Comparison of ENCODE assay signal across 20 mouse cellular contexts in genomic region chr10:26639118-26639517, GRCm38 (mm10).
DNase-seq lines count a peak whose midpoint lies in the region; ATAC-seq and TF ChIP-seq lines count a peak whose summit lies in the region.
"Had no signal": no experiment of that assay in that cellular context is flagged by ENCODE, and none has a peak within 500 bp of the region (broad histone marks: within the 10 kb centered on the region; RNA-seq: fewer than 3 reads in every experiment).

No protein-coding gene starts in this region.

- no peak overlapping the region for H3K4me3 ChIP-seq in forebrain, embryonic 16.5 days (replicated peaks; ENCODE audit: low read length)
- H3K4me3 ChIP-seq in forebrain, embryonic 10.5 days: no peak overlapping the region
- no peak overlapping the region for H3K4me3 ChIP-seq in midbrain, embryonic 14.5 days (replicated peaks; ENCODE audit: low read depth, low read length)
- no peak overlapping the region for H3K4me3 ChIP-seq in midbrain, embryonic 11.5 days (ENCODE audit: low read depth, low read length)
- H3K4me3 ChIP-seq: embryonic facial prominence, embryonic 13.5 days; heart, adult 2 months; heart, embryonic 15.5 days had no signal

- no peaks in the 10 kb centered on the region for H3K4me1 ChIP-seq in forebrain, embryonic 16.5 days (replicated peaks; ENCODE audit: control insufficient read depth, insufficient read depth, low read length)
- H3K4me1 ChIP-seq in forebrain, embryonic 10.5 days: no peaks in the 10 kb centered on the region
- H3K4me1 ChIP-seq in midbrain, embryonic 14.5 days (ENCODE audit: control insufficient read depth, insufficient read depth, low read length): no peaks in the 10 kb centered on the region
- no peaks in the 10 kb centered on the region for H3K4me1 ChIP-seq in midbrain, embryonic 11.5 days (ENCODE audit: control insufficient read depth, insufficient read depth, low read length)
- H3K4me1 ChIP-seq: embryonic facial prominence, embryonic 13.5 days; heart, embryonic 15.5 days had no signal

- ATAC-seq in forebrain, embryonic 16.5 days: peak; percentile 64
- ATAC-seq in midbrain, embryonic 14.5 days (ENCODE audit: low FRiP score, low TSS enrichment): peak; percentile 34; the same call in 1 of the 2 replicates
- ATAC-seq in midbrain, embryonic 11.5 days (ENCODE audit: low FRiP score): no peak
- ATAC-seq: hindbrain, embryonic 16.5 days had no signal

- no peak for TF ChIP-seq POLR2A in brain, embryonic 14.5 days (IDR thresholded peaks at IDR 0.05; ENCODE audit: borderline replicate concordance, extremely low read depth, insufficient read depth, insufficient read length, poor library complexity, severe bottlenecking)

- 52% methylated on average over 3 of the region's 3 CpGs for WGBS in forebrain, embryonic 16.5 days
- 94% methylated on average over 3 of the region's 3 CpGs for WGBS in forebrain, embryonic 10.5 days
- WGBS in midbrain, embryonic 14.5 days: 33% methylated on average over 3 of the region's 3 CpGs
- 80% methylated on average over 3 of the region's 3 CpGs for WGBS in midbrain, embryonic 11.5 days

- no peaks in the 10 kb centered on the region for H3K36me3 ChIP-seq in forebrain, embryonic 16.5 days (ENCODE audit: control insufficient read depth, insufficient read depth)
- no peaks in the 10 kb centered on the region for H3K36me3 ChIP-seq in forebrain, embryonic 10.5 days (replicated peaks)
- no peaks in the 10 kb centered on the region for H3K36me3 ChIP-seq in midbrain, embryonic 14.5 days (ENCODE audit: control insufficient read depth, insufficient read depth, low read length)
- no peaks in the 10 kb centered on the region for H3K36me3 ChIP-seq in midbrain, embryonic 11.5 days (ENCODE audit: control insufficient read depth, insufficient read depth, low read length)
- H3K36me3 ChIP-seq: embryonic facial prominence, embryonic 13.5 days; heart, embryonic 15.5 days had no signal

- no peak overlapping the region for H3K9ac ChIP-seq in forebrain, embryonic 16.5 days (replicated peaks; ENCODE audit: low read depth, low read length)
- H3K9ac ChIP-seq in midbrain, embryonic 14.5 days (replicated peaks; ENCODE audit: low read length): no peak overlapping the region
- H3K9ac ChIP-seq in midbrain, embryonic 11.5 days (ENCODE audit: low read length): no peak overlapping the region
- H3K9ac ChIP-seq: embryonic facial prominence, embryonic 13.5 days; heart, embryonic 15.5 days had no signal

- DNase-seq in forebrain, embryonic 10.5 days (ENCODE audit: extremely low spot score, low spot score): no peak
- peak; percentile 12 for DNase-seq in midbrain, embryonic 14.5 days
- no peak for DNase-seq in midbrain, embryonic 11.5 days (ENCODE audit: low spot score, missing footprints)
- DNase-seq in brain, embryonic 14.5 days (ENCODE audit: low read depth): peak; percentile 30
- peak; percentile 37 for DNase-seq in retina, embryonic 14.5 days (ENCODE audit: low spot score)
- no peak for DNase-seq in urinary bladder, postnatal 36 days (ENCODE audit: low spot score in 2 of 2)
- DNase-seq: adrenal gland, adult 8-10 months; adrenal gland, postnatal 36 days; cerebellum, adult 11 months; cerebellum, adult 9-10 months; cerebellum, postnatal 25 days; gastrocnemius, postnatal 14 days; heart, adult 2 months; heart, postnatal 14 days; kidney, adult 11 months had no signal

- no peak overlapping the region for H3K27ac ChIP-seq in forebrain, embryonic 16.5 days (ENCODE audit: low read length)
- no peak overlapping the region for H3K27ac ChIP-seq in forebrain, embryonic 10.5 days
- H3K27ac ChIP-seq in midbrain, embryonic 14.5 days (replicated peaks; ENCODE audit: low read depth, low read length): no peak overlapping the region
- H3K27ac ChIP-seq in midbrain, embryonic 11.5 days (ENCODE audit: low read depth, low read length): no peak overlapping the region
- H3K27ac ChIP-seq: embryonic facial prominence, embryonic 13.5 days; heart, adult 2 months; heart, embryonic 15.5 days had no signal

- TF ChIP-seq CTCF in brain, embryonic 14.5 days (IDR thresholded peaks at IDR 0.05; ENCODE audit: borderline replicate concordance, extremely low read depth, insufficient read depth, insufficient read length): no peak

- no peaks in the 10 kb centered on the region for H3K9me3 ChIP-seq in forebrain, embryonic 16.5 days (ENCODE audit: control insufficient read depth, low read length)
- H3K9me3 ChIP-seq in forebrain, embryonic 10.5 days: no peaks in the 10 kb centered on the region
- no peaks in the 10 kb centered on the region for H3K9me3 ChIP-seq in midbrain, embryonic 14.5 days (ENCODE audit: control insufficient read depth, low read length)
- no peaks in the 10 kb centered on the region for H3K9me3 ChIP-seq in midbrain, embryonic 11.5 days (ENCODE audit: control insufficient read depth, low read length)
- H3K9me3 ChIP-seq: embryonic facial prominence, embryonic 13.5 days; heart, embryonic 15.5 days had no signal

- no peak overlapping the region for H3K4me2 ChIP-seq in forebrain, embryonic 16.5 days (ENCODE audit: low read length)
- no peak overlapping the region for H3K4me2 ChIP-seq in midbrain, embryonic 14.5 days (ENCODE audit: low read length)
- no peak overlapping the region for H3K4me2 ChIP-seq in midbrain, embryonic 11.5 days
- H3K4me2 ChIP-seq: embryonic facial prominence, embryonic 13.5 days; heart, embryonic 11.5 days; heart, embryonic 15.5 days had no signal

- no peaks in the 10 kb centered on the region for H3K27me3 ChIP-seq in forebrain, embryonic 16.5 days (replicated peaks; ENCODE audit: control insufficient read depth, insufficient read depth, low read length)
- H3K27me3 ChIP-seq in forebrain, embryonic 10.5 days (ENCODE audit: poor library complexity, severe bottlenecking): no peaks in the 10 kb centered on the region
- H3K27me3 ChIP-seq in midbrain, embryonic 14.5 days (ENCODE audit: control insufficient read depth, insufficient read depth, low read length): no peaks in the 10 kb centered on the region
- H3K27me3 ChIP-seq in midbrain, embryonic 11.5 days (ENCODE audit: control insufficient read depth, insufficient read depth, low read length): no peaks in the 10 kb centered on the region
- H3K27me3 ChIP-seq: embryonic facial prominence, embryonic 13.5 days; heart, embryonic 15.5 days had no signal

Comparison
In these comparisons a context has a peak if more than half of its experiments do, and no peak if none do; other contexts are left out.
1. DNase-seq: peak in midbrain, embryonic 14.5 days (single experiment), brain, embryonic 14.5 days (single experiment) and retina, embryonic 14.5 days (single experiment); none in forebrain, embryonic 10.5 days (single experiment), midbrain, embryonic 11.5 days (single experiment) and urinary bladder, postnatal 36 days (0 of 2).